Mouse (Mus musculus) testis, adult 2 months (tissue): Measurements from ENCODE around the gene Dock7.

Experiments used
- CTCF ChIP-seq: fragments of 200-500 bp; IDR thresholded peaks from 2 replicates; pipeline ENCODE4 v1.5.1; 2012; ENCODE audit warnings: low read depth, mild to moderate bottlenecking, inconsistent platforms, low read length, moderate library complexity; ENCODE audit not compliant: control insufficient read depth, insufficient read depth, insufficient replicate concordance
- POLR2A ChIP-seq: fragments of 200-500 bp; IDR thresholded peaks from 2 replicates; pipeline ENCODE4 v1.6.1; 2012; ENCODE audit warnings: low read depth, mild to moderate bottlenecking, inconsistent platforms, low read length, moderate library complexity; ENCODE audit not compliant: control insufficient read depth

- TF ChIP-seq POLR2A: no peak
- no peak for TF ChIP-seq CTCF
Observed at GRCm38 (mm10) chr4:99161457-99161971, 40.8 kb upstream of the Dock7 start.
